Mouse (Mus musculus) thymus, adult 2 months (tissue): Measurements from ENCODE around the gene Inha. TPM values are rescaled to one million over a fixed set of nuclear protein-coding genes. Genes with fewer than 3 reads are reported as not detected.
A peak's percentile ranks its signal among the peaks of the same experiment; 100 is the strongest.

ENCODE experiments used
- DNase-seq: peaks from one replicate; pipeline ENCODE4 v3.0.0; 2021
- H3K27ac ChIP-seq: fragments of 200-500 bp; 2 replicates; pipeline ENCODE4 v1.5.1; 2012; ENCODE audit warnings: low read length, control low read depth; ENCODE audit not compliant: control insufficient read depth, insufficient read depth
- H3K27me3 ChIP-seq: fragments of 200-500 bp; 2 replicates; pipeline ENCODE4 v1.6.1; 2012; ENCODE audit warnings: mild to moderate bottlenecking, low read length, moderate library complexity, mixed read lengths; ENCODE audit not compliant: control insufficient read depth, insufficient read depth
- H3K36me3 ChIP-seq: fragments of 200-500 bp; 2 replicates; pipeline ENCODE4 v1.6.1; 2012; ENCODE audit warnings: mild to moderate bottlenecking, low read length, moderate library complexity; ENCODE audit not compliant: control insufficient read depth, insufficient read depth
- H3K4me1 ChIP-seq: fragments of 200-500 bp; replicated peaks from 2 replicates; pipeline ENCODE4 v1.6.1; 2012; ENCODE audit warnings: low read length; ENCODE audit not compliant: control insufficient read depth, insufficient read depth
- H3K4me3 ChIP-seq: fragments of 200-500 bp; 2 replicates; pipeline ENCODE4 v1.5.1; 2012; ENCODE audit warnings: mild to moderate bottlenecking, low read length, control low read depth, moderate library complexity; ENCODE audit not compliant: control insufficient read depth, insufficient read depth
- CTCF ChIP-seq: fragments of 200-500 bp; IDR thresholded peaks from 2 replicates; pipeline ENCODE4 v1.5.1; 2012; ENCODE audit warnings: mild to moderate bottlenecking, control low read depth, low read length, moderate library complexity, borderline replicate concordance; ENCODE audit not compliant: control insufficient read depth, poor library complexity, insufficient read depth; ENCODE audit errors: extremely low read depth
- POLR2A ChIP-seq: fragments of 200-500 bp; IDR thresholded peaks from 2 replicates; pipeline ENCODE4 v1.6.1; 2012; ENCODE audit warnings: mild to moderate bottlenecking, low read length, control low read depth, moderate library complexity; ENCODE audit not compliant: control insufficient read depth, poor library complexity, insufficient read depth; ENCODE audit errors: extremely low read depth
- WGBS: fragments of 180-500 bp; shearing (Covaris S2); methylation state at CpG from one replicate; pipeline ENCODE4 v1.1.7; 2018; 5-methylcytosine and 5-hydroxymethylcytosine counted together
- polyA plus RNA-seq: library from polyadenylated mRNA; depleted of rRNA; stranded (reverse); fragments of >200 nt; gene quantifications from 2 replicates; pipeline ENCODE4 v1.2.3, GENCODE M21; 2012

Inha gene
- polyA plus RNA-seq, 1 experiment = 19.9 TPM

GRCm38 (mm10) chr1:75487040-75487404 is 19.9 kb upstream of the Inha start:
- Histone ChIP-seq H3K27me3 (peaks cover 12% of the 10 kb centered on the region; the same call in 1 of the 2 replicates), H3K4me1 (peaks cover 6% of the 10 kb centered on the region; the same call in 1 of the 2 replicates), H3K27ac (no peak overlapping the region), H3K36me3 (no peaks in the 10 kb centered on the region), H3K4me3 (peak overlapping the region; percentile 44)
- DNase-seq = no peak
- WGBS = 7% methylated on average over 13 of the region's 13 CpGs
- TF ChIP-seq POLR2A = no peak
- no peak for TF ChIP-seq CTCF

DNA sequence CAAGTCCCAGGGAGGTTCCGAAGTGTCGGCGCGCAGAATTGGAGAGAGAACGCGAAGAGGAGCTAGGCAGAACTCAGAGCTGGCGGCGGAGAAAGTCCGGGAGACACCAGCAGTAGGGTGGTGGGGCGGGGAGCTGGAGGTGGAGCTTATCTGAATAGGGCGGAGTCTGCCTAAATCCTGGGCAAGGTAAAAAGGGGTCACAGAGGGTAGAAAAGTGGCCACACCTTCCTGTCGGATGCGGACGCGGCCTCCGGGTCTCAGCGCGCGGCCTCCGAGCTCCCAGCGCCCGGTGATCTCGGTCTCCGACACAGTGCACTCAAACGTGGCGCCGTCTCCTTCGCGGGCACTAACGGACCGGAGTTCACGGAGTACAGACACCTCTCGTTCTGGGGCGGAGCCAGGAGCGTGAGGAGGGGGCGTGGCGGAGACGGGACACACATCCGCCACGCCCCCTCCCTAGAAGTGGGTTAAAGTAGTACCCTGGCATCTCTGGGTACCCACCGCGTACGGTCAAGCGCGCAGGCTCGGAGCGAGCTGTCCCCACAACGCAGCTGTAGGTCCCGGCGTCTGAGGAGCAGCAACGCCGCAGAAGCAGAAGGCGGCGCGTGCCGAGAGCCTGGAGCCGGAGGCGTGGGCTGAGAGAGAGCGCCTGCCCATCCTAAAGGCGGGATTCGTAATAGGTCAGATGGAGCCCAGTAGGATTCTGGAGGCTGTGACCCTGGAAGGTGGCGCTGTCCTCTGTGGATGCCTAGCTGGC is 19.3 kb upstream of the Inha start:
- no peaks in the 10 kb centered on the region for H3K36me3 ChIP-seq
- peaks cover 6% of the 10 kb centered on the region; the same call in 1 of the 2 replicates for H3K4me1 ChIP-seq
- TF ChIP-seq POLR2A (no peak), CTCF (no peak)
- DNase-seq = peak; percentile 70
- no peak overlapping the region for H3K27ac ChIP-seq
- peak overlapping the region; percentile 44 for H3K4me3 ChIP-seq
- WGBS = 3% methylated on average over 62 of the region's 62 CpGs
- peaks cover 12% of the 10 kb centered on the region; the same call in 1 of the 2 replicates for H3K27me3 ChIP-seq

DNA sequence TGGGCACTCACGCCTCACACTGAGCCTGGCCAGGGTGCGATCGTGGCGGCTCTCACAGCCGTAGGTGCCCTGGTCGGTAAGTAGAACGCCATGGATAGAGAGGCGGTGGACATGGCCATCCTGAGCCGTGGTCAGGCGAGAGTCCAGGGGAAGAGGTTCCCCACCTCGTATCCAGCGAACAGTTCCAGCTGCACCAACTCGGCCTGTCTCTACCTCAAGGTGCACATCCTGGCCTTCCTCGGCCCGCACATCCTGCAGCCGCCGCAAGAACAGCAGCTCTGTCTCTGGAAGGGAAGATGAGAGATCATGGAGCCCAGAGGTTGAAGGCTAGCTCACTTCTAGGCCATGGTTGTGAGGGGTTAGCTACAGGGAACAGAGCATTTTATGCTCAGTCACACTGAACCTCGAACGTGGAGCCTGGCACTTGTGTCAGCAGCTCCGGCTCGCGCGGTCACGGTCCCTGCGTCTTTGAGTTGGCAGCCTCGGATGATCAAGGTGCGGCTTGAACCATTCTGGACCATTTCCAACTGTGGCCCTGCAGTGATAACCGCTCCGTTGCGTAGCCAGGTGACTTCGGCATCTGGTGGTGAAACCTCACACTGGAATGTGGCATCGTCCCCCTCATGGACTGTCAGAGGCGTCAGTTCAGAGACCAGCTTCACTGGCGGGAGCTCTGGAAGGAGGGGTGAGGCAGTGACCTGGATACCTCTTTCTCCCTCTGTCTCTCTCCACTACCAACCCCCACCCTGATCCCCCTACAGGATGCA is 15.9 kb upstream of the Inha start:
- Histone ChIP-seq H3K36me3 (no peaks in the 10 kb centered on the region), H3K4me3 (no peak overlapping the region), H3K27ac (no peak overlapping the region), H3K27me3 (peaks cover 12% of the 10 kb centered on the region; the same call in 1 of the 2 replicates), H3K4me1 (peaks cover 6% of the 10 kb centered on the region; the same call in 1 of the 2 replicates)
- no peak for DNase-seq
- TF ChIP-seq POLR2A (no peak), CTCF (no peak)
- 94% methylated on average over 34 of the region's 34 CpGs for WGBS

DNA sequence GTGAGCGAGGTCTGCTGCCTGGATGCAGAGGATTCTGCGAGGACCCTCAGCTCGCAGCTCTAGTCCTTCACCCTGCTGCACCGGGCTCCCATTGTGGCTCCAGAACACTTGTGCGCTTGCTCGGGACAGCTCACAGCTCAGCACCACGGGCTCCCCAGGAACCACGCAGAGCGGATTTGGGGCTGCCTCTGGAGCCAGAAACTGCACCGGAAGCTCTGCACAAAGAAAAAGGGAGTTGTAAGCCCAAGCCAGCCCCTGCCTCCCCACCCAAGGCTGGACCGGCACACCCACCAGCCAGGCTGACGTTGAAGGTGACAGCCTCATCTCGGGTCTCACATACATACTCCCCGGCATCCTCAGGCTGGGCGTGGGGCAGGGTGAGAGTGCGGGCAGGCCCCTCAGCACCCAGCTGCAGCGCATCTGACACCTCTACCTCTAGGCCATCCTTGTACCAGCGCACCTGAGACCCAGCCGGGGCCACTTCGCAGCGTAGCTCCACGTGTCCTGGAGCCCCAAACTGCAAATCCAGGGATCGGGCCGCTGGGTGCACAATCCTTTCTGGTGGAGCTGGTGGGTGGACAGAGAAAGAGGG is 14.2 kb upstream of the Inha start:
- no peak for DNase-seq
- H3K27ac ChIP-seq = no peak overlapping the region
- H3K27me3 ChIP-seq = peaks cover 4% of the 10 kb centered on the region; the same call in 1 of the 2 replicates
- no peak overlapping the region for H3K4me3 ChIP-seq
- WGBS = 90% methylated on average over 24 of the region's 24 CpGs
- no peaks in the 10 kb centered on the region for H3K36me3 ChIP-seq
- no peaks in the 10 kb centered on the region; the same call in 1 of the 2 replicates for H3K4me1 ChIP-seq
- TF ChIP-seq POLR2A (no peak), CTCF (no peak)

- no peaks in the 10 kb centered on the region for H3K4me1 ChIP-seq
- H3K36me3 ChIP-seq = no peaks in the 10 kb centered on the region
- no peak overlapping the region; the same call in 1 of the 2 replicates for H3K27ac ChIP-seq
- peak; percentile 25 for DNase-seq
- TF ChIP-seq CTCF (no peak), POLR2A (no peak)
- 67% methylated on average over 12 of the region's 12 CpGs for WGBS
- no peaks in the 10 kb centered on the region for H3K27me3 ChIP-seq
- H3K4me3 ChIP-seq = no peak overlapping the region
Observed at GRCm38 (mm10) chr1:75494878-75495548, 11.9 kb upstream of the Inha start.

- TF ChIP-seq POLR2A (no peak), CTCF (no peak)
- Histone ChIP-seq H3K27ac (no peak overlapping the region), H3K27me3 (no peaks in the 10 kb centered on the region), H3K4me3 (no peak overlapping the region), H3K4me1 (no peaks in the 10 kb centered on the region), H3K36me3 (no peaks in the 10 kb centered on the region)
- WGBS = 86% methylated on average over 4 of the region's 4 CpGs
- DNase-seq = no peak
Observed at GRCm38 (mm10) chr1:75498897-75499296, 8.0 kb upstream of the Inha start.
